Mouse (Mus musculus) brain, embryonic 14.5 days (tissue): ENCODE measurements around the gene Thbs3. TPM values are rescaled to one million over a fixed set of nuclear protein-coding genes. Genes with fewer than 3 reads are reported as not detected.

ENCODE experiments used
- DNase-seq: peaks from one replicate; pipeline ENCODE4 v3.0.0-alpha.2; 2011; ENCODE audit warnings: low read depth
- CTCF ChIP-seq: fragments of 200-500 bp; IDR thresholded peaks from 2 replicates; pipeline ENCODE4 v1.5.1; 2012; ENCODE audit warnings: inconsistent platforms, mild to moderate bottlenecking, moderate library complexity, borderline replicate concordance; ENCODE audit not compliant: insufficient read depth, insufficient read length; ENCODE audit errors: extremely low read depth
- POLR2A ChIP-seq: fragments of 200-500 bp; IDR thresholded peaks from 2 replicates; pipeline ENCODE4 v1.6.1; 2012; ENCODE audit warnings: mild to moderate bottlenecking, inconsistent platforms, borderline replicate concordance; ENCODE audit not compliant: poor library complexity, insufficient read depth, insufficient read length, severe bottlenecking; ENCODE audit errors: extremely low read depth
- polyA plus RNA-seq: library from polyadenylated mRNA; depleted of rRNA; stranded (reverse); fragments of >200 nt; gene quantifications from 2 replicates; pipeline ENCODE4 v1.2.3, GENCODE M21; 2012

Thbs3 gene
- polyA plus RNA-seq, 1 experiment = 117 TPM

DNA sequence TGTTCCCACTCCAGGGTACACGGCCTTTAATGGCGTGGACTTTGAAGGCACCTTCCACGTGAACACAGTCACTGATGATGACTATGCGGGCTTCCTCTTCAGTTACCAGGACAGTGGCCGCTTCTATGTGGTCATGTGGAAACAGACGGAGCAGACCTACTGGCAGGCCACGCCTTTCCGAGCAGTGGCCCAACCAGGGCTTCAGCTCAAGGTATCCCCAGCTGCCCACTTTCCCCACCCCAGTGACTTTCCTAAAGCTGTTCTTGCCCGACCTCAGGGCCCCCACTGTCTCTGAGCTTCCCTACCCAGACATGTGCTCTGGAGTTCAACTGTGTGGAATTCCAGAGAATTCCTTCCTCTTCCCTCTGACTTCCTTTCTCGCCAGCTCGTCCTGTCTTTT, 9.8 kb downstream of the Thbs3 start:
- peak; percentile 51 for DNase-seq
- TF ChIP-seq POLR2A (no peak), CTCF (no peak)

- DNase-seq = no peak
- TF ChIP-seq CTCF (no peak), POLR2A (no peak)
Measured at GRCm38 (mm10) chr3:89225321-89225815, 10.4 kb downstream of the Thbs3 start.

DNA sequence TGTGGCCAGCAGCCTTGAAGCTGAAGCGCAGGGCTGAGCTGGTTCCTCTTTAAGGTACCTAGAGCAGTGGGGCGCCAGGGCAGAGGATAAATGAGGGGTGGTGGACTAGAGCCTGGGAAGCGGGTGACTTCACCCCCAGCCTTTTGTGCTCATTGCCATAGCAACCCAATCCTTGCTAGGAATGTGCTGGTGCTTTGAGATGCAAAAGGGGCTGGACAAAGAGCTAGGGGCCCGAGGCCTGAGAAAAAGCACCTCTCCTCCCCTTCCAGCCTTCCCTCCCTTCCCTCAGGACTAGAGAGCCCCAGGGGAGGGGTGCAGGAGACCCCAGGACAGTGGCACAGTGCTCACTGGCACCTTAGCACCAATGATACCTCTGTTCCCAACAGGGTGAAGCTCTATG, 10.9 kb downstream of the Thbs3 start:
- TF ChIP-seq POLR2A = peak; percentile 23; the same call in 1 of the 2 replicates
- no peak for TF ChIP-seq CTCF
- DNase-seq = peak; percentile 97

DNA sequence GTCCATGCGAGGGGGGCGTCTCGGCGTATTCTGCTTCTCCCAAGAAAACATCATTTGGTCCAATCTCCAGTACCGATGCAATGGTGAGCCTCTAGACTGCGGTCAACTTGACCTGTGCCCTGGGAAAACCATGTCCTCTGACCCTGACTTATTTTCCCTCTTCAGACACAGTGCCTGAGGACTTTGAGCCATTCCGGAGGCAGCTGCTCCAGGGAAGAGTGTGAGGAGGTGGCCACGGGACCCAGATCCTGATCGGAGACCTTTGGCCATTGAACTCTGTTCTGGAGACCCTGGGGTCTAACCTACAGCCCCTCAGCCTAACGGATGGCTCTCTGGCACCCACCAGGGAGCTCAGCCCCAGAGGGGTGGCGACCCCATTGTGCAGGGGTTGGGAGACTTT, 11.4 kb downstream of the Thbs3 start:
- no peak for TF ChIP-seq CTCF
- no peak for TF ChIP-seq POLR2A
- DNase-seq = no peak

DNA sequence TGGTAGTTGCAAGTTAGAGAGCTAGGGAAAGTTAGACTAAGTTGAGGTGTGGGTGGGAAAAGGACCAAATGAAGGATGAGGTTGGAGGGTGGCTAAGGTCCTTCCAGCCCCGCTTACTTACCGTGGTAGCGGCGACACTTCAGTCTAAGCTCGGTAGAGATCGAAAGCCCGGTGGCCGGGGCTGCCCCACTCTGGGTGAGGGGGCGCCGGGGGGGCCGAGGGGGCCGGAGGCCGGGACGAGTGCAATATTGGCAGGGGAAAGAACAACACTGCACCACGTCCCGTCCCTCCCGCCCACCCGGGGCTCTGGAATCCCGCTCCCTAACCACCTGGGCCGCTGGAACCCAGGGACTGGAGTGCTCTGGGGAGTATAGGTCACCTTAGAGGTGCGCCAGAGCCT, 11.9 kb downstream of the Thbs3 start, which contains the start of gene Mtx1:
Gene Mtx1, minus strand, starts transcription at position 189 of the 400 bp plus-strand sequence.
- DNase-seq = no peak
- TF ChIP-seq POLR2A (no peak), CTCF (no peak)

DNA sequence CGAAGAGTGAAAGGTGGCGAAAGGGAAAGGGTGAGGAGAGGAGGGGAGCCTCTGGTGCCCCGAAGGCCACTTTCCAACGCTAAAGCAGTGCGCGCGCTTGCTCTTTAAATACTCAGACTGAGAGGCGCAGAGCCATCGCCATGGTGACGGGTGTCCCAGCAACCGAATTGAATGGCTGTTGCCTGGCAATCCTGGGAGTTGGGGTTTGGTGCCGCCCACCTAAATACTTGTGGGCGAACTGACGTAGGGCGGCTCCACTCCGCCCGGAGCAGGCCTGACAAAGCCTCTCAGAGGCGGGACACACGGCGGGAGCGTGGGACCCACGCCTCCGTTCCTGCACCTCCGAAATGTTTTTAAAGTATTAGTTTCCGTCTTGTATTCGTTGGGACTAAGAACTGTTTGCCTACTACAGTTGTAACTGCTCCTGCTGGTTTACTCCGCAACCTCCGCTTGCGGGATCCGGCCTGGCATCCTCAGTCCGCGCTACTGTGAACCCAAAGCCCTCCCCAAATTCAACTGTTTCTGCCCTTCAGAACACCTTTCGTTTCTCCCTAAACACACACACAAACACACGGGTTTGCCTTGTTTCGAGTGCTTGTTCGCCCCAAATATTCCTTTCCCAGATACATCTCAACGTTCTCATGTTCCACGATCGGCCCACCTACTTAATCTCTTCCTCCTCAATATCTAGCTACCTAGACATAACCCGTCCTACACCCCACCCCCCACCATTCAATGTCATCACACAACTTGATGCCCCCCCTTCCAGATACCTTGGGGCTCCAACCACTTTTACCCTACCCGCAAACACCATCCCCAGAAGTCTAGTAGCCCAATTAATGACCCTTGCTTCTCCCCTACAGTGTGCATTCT, 12.6 kb downstream of the Thbs3 start:
- TF ChIP-seq POLR2A (peak; percentile 82; the same call in 1 of the 2 replicates), CTCF (no peak)
- DNase-seq = peak; percentile 99

DNA sequence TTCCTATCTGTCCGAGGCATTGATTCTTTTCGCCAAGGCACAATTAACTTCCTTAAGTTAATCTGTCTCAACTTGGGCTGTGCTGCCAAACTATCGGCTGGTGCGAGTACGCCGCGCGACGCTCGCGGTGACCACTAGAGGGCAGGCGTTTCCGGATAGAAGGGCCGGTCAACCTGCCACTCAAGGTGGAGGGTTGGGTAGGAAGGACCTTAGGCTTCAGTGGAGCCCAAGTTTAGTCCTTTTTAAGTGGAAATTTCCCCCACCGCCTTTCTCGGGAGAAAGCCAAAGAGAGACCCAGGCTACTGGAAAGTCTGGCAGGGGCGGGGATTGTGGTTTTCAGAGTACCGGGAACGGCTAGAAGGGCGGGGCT, 13.2 kb downstream of the Thbs3 start:
- peak; percentile 94 for TF ChIP-seq CTCF
- no peak for TF ChIP-seq POLR2A

DNA sequence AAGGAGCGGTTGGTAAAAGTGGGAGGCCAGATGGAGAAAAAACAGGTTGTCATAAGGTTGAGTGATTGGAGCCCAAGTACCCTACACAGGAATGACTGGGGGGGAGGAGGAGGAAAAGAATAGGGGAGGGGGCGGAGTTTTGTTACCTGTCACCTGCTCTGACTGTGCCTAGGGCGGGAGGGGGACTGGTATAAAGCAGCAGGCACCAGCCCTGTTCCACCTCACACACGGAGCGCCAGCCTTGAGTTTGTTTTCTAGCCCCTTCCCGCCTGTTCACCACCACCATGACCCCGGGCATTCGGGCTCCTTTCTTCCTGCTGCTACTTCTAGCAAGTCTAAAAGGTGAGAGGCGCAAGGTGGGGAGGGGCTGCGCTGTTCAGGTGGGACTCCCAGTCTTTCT, 13.9 kb downstream of the Thbs3 start, which contains the start of gene Muc1:
Gene Muc1, plus strand, starts transcription at position 222 of the 400 bp plus-strand sequence.
- TF ChIP-seq POLR2A (no peak), CTCF (no peak)
- no peak for DNase-seq

More for the DNA sequence above, 13.2 kb downstream of the Thbs3 start:
- DNase-seq = peak; percentile 93

DNA sequence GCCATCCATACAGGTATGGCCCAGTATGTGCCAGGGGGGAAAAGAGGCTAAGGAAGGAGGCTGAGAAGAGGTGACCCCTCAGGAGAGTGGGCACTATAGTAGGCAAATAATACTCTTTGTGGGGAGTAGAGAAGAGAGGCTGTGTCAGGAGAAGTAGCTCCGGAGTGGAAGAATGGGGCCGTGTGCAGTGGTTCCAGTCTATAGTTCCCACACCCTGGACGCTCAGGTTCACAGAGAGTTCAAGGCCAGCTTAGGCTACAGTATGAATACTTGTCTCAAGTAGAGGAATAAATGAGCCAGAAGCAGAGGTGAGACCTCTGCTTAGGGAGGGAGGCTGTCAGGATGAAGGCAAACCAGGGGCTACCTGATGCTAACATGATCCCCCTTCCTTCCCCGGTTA, 14.3 kb downstream of the Thbs3 start:
- no peak for TF ChIP-seq POLR2A
- TF ChIP-seq CTCF = no peak
- DNase-seq = no peak

DNA sequence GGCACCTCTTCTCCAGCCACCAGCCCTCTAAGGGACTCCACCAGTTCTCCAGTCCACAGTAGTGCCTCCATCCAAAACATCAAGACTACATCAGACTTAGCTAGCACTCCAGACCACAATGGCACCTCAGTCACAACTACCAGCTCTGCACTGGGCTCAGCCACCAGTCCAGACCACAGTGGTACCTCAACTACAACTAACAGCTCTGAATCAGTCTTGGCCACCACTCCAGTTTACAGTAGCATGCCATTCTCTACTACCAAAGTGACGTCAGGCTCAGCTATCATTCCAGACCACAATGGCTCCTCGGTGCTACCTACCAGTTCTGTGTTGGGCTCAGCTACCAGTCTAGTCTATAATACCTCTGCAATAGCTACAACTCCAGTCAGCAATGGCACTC, 15.6 kb downstream of the Thbs3 start:
- DNase-seq = no peak

DNA sequence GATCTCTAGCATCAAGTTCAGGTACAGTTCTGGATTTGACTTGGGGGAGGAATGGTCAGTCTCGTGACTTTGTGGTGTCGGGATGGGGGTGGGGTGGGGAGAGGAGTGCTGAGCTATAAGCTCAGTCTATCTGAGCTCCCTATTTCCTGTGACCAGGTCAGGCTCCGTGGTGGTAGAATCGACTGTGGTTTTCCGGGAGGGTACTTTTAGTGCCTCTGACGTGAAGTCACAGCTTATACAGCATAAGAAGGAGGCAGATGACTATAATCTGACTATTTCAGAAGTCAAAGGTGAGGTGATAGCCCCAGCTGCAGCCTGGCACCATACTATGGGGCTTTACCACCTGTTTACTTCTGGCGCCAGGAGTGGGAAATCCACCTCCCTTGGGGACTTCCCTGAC, 16.4 kb downstream of the Thbs3 start:
- TF ChIP-seq POLR2A (no peak), CTCF (no peak)
- DNase-seq = no peak

More for the DNA sequence above, 15.6 kb downstream of the Thbs3 start:
- TF ChIP-seq CTCF (no peak), POLR2A (no peak)
